ENCODE assay signal across 9 mouse cellular contexts in the genomic region with DNA sequence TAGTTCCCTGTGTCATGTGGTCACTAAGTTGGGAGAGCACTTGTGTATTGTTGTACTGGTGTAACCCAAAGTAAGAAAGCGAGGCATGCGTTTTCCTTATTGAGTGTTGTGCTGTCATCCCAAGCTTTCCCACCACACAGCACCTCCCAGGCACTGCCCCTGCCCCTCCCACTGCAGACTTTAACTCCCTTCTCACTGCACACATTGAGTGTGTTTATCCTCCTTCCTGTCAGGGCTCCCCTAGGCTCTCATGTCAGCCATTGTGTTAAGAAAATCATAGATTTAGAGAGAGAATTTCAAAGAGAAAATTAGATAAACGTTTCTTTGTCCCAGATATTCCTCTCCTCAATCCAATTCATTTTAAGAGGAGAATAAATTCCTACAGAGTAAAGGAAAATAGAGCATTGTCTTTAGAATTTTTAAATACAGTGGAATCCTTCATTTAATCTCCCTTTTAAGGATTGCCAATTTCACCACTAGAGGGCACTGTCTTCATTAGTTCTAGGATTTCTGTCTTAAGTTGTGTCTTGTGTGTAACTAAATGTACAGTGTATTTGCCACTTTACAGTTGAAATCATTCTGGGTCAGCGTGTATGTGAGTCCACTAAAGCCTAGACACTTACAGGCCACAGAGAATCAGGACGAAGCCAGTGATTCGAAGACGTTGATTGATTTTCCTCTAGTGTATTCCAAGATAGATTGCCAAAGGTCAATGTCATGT. TPM values are rescaled to one million over a fixed set of nuclear protein-coding genes. Genes with fewer than 3 reads are reported as not detected.
DNase-seq lines count a peak whose midpoint lies in the region; ATAC-seq and TF ChIP-seq lines count a peak whose summit lies in the region.
"Had no signal": no experiment of that assay in that cellular context is flagged by ENCODE, and none has a peak within 500 bp of the region (broad histone marks: within the 10 kb centered on the region; RNA-seq: fewer than 3 reads in every experiment).

No protein-coding gene starts in this region.

- no peak for TF ChIP-seq POLR2A in lung, adult 2 months (IDR thresholded peaks at IDR 0.05; ENCODE audit: borderline replicate concordance, extremely low read depth, low read depth, low read length)

- no peak for ATAC-seq in forebrain, embryonic 14.5 days
- no peak for ATAC-seq in forebrain, embryonic 16.5 days
- ATAC-seq in lung, postnatal 0 days: peak; percentile 28; the same call in 1 of the 2 replicates
- ATAC-seq in megakaryocyte, adult 5-6 weeks (ENCODE audit: poor library complexity, severe bottlenecking): no peak

- H3K9ac ChIP-seq in forebrain, embryonic 14.5 days (ENCODE audit: low read length): no peak overlapping the region
- H3K9ac ChIP-seq in forebrain, embryonic 16.5 days (replicated peaks; ENCODE audit: low read depth, low read length): no peak overlapping the region
- H3K9ac ChIP-seq in lung, postnatal 0 days (replicated peaks; ENCODE audit: low read depth): no peak overlapping the region

- no peak for TF ChIP-seq EP300 in lung, postnatal 0 days (IDR thresholded peaks at IDR 0.05)

- H3K27ac ChIP-seq in forebrain, embryonic 14.5 days (ENCODE audit: low read depth, low read length): no peak overlapping the region
- H3K27ac ChIP-seq in forebrain, embryonic 16.5 days (ENCODE audit: low read length): no peak overlapping the region
- no peak overlapping the region for H3K27ac ChIP-seq in lung, postnatal 0 days (ENCODE audit: low read length)

- WGBS in forebrain, embryonic 14.5 days: 50% methylated on average over 7 of the region's 7 CpGs
- WGBS in forebrain, embryonic 16.5 days: 50% methylated on average over 7 of the region's 7 CpGs
- WGBS in lung, adult 2 months: 43% methylated on average over 7 of the region's 7 CpGs
- WGBS in lung, postnatal 0 days: 47% methylated on average over 7 of the region's 7 CpGs

- no peak overlapping the region for H3K4me3 ChIP-seq in forebrain, embryonic 14.5 days (ENCODE audit: low read depth, low read length)
- no peak overlapping the region for H3K4me3 ChIP-seq in forebrain, embryonic 16.5 days (replicated peaks; ENCODE audit: low read length)
- H3K4me3 ChIP-seq in lung, adult 2 months (replicated peaks; ENCODE audit: extremely low read depth, low read depth, low read length): no peak overlapping the region
- H3K4me3 ChIP-seq in lung, postnatal 0 days (ENCODE audit: low read depth, low read length): no peak overlapping the region
- H3K4me3 ChIP-seq: myocyte had no signal

- H3K4me1 ChIP-seq in forebrain, embryonic 14.5 days (ENCODE audit: control insufficient read depth, insufficient read depth, low read length): no peaks in the 10 kb centered on the region
- no peaks in the 10 kb centered on the region for H3K4me1 ChIP-seq in forebrain, embryonic 16.5 days (replicated peaks; ENCODE audit: control insufficient read depth, insufficient read depth, low read length)
- no peaks in the 10 kb centered on the region for H3K4me1 ChIP-seq in lung, adult 2 months (ENCODE audit: control insufficient read depth, insufficient read depth, low read length)
- no peaks in the 10 kb centered on the region for H3K4me1 ChIP-seq in lung, postnatal 0 days (ENCODE audit: insufficient read depth, low read depth, low read length)

- DNase-seq in forebrain, embryonic 14.5 days (ENCODE audit: low spot score): peak; percentile 88
- DNase-seq in lung, adult 2 months: peak; percentile 23
- no peak for DNase-seq in lung, postnatal 4 days
- peak; percentile 46 to 77 for DNase-seq in cerebellum, postnatal 14 days
- peak; percentile 76 for DNase-seq in lung, postnatal 0 days (ENCODE audit: low spot score)
- no peak for DNase-seq in spleen, adult 18-20 months

- TF ChIP-seq CTCF in lung, adult 2 months (IDR thresholded peaks at IDR 0.05; ENCODE audit: insufficient read depth, low read length): peak; percentile 52; the same call in 1 of the 2 replicates
- TF ChIP-seq CTCF in lung, postnatal 0 days (IDR thresholded peaks at IDR 0.05): peak; percentile 82

- H3K9me3 ChIP-seq in forebrain, embryonic 14.5 days (replicated peaks; ENCODE audit: control insufficient read depth, low read length): no peaks in the 10 kb centered on the region
- H3K9me3 ChIP-seq in forebrain, embryonic 16.5 days (ENCODE audit: control insufficient read depth, low read length): no peaks in the 10 kb centered on the region
- no peaks in the 10 kb centered on the region for H3K9me3 ChIP-seq in lung, postnatal 0 days (ENCODE audit: low read length)

- no peaks in the 10 kb centered on the region for H3K36me3 ChIP-seq in forebrain, embryonic 14.5 days (ENCODE audit: control insufficient read depth, insufficient read depth, low read length)
- H3K36me3 ChIP-seq in forebrain, embryonic 16.5 days (ENCODE audit: control insufficient read depth, insufficient read depth): no peaks in the 10 kb centered on the region
- no peaks in the 10 kb centered on the region for H3K36me3 ChIP-seq in lung, postnatal 0 days (ENCODE audit: insufficient read depth, low read length)

- H3K27me3 ChIP-seq in forebrain, embryonic 14.5 days (replicated peaks; ENCODE audit: control insufficient read depth, insufficient read depth, low read length): no peaks in the 10 kb centered on the region
- H3K27me3 ChIP-seq in forebrain, embryonic 16.5 days (replicated peaks; ENCODE audit: control insufficient read depth, insufficient read depth, low read length): no peaks in the 10 kb centered on the region
- no peaks in the 10 kb centered on the region for H3K27me3 ChIP-seq in lung, postnatal 0 days (replicated peaks; ENCODE audit: insufficient read depth, low read length)

- no peak overlapping the region for H3K4me2 ChIP-seq in forebrain, embryonic 14.5 days (ENCODE audit: low read length)
- no peak overlapping the region for H3K4me2 ChIP-seq in forebrain, embryonic 16.5 days (ENCODE audit: low read length)
- H3K4me2 ChIP-seq in lung, postnatal 0 days (replicated peaks; ENCODE audit: low read depth, low read length): no peak overlapping the region

RNA-seq across cellular contexts. Expression of a gene that starts 16.7 kb away (rescaled TPM):
- polyA plus RNA-seq in forebrain, embryonic 14.5 days (2014; fragmentation: Nextera tagmentation; extraction: Ambion mirVana): 4.3 and 5.3 TPM in 2 replicates
- polyA plus RNA-seq in forebrain, embryonic 16.5 days (2015; fragmentation: Nextera tagmentation; extraction: Ambion mirVana): 3.0 and 4.9 TPM in 2 replicates
- polyA plus RNA-seq in lung, adult 2 months (2012; rRNA removed): 2.0 and 3.2 TPM in 2 replicates
- 5.9 and 6.3 TPM in 2 replicates for polyA plus RNA-seq in lung, postnatal 0 days (2015; fragmentation: Nextera tagmentation; extraction: Ambion mirVana)
- total RNA-seq in megakaryocyte, adult 5-6 weeks (2015): 1.1 and 1.5 TPM in 2 replicates
- 0.16 and 0.62 TPM in 2 replicates for total RNA-seq in megakaryocyte, adult 5-6 weeks (2017)

RNA-seq across cellular contexts. Expression of a gene that starts 20.0 kb away (rescaled TPM):
- 0.70 and 0.88 TPM in 2 replicates for polyA plus RNA-seq in forebrain, embryonic 14.5 days (2014; fragmentation: Nextera tagmentation; extraction: Ambion mirVana)
- polyA plus RNA-seq in forebrain, embryonic 16.5 days (2015; fragmentation: Nextera tagmentation; extraction: Ambion mirVana): 2.3 and 2.4 TPM in 2 replicates
- polyA plus RNA-seq in lung, adult 2 months (2012; rRNA removed): 0.41 and 0.53 TPM in 2 replicates
- polyA plus RNA-seq in lung, postnatal 0 days (2015; fragmentation: Nextera tagmentation; extraction: Ambion mirVana): 0.24 and 1.2 TPM in 2 replicates
- total RNA-seq in megakaryocyte, adult 5-6 weeks (2015): not detected in 2 replicates
- 0.73 TPM in 1 of 2 replicates, not detected in the other for total RNA-seq in megakaryocyte, adult 5-6 weeks (2017)
- polyA plus RNA-seq: myocyte had no signal

RNA-seq across cellular contexts. Expression of a gene that starts 26.2 kb away (rescaled TPM):
- polyA plus RNA-seq in forebrain, embryonic 14.5 days (2014; fragmentation: Nextera tagmentation; extraction: Ambion mirVana): 12.4 and 27.1 TPM in 2 replicates
- 33.3 and 35.7 TPM in 2 replicates for polyA plus RNA-seq in forebrain, embryonic 16.5 days (2015; fragmentation: Nextera tagmentation; extraction: Ambion mirVana)
- 31.9 and 36.4 TPM in 2 replicates for polyA plus RNA-seq in lung, adult 2 months (2012; rRNA removed)
- 20.0 and 22.7 TPM in 2 replicates for polyA plus RNA-seq in lung, postnatal 0 days (2015; fragmentation: Nextera tagmentation; extraction: Ambion mirVana)
- total RNA-seq in megakaryocyte, adult 5-6 weeks (2015): 6.0 and 6.6 TPM in 2 replicates
- total RNA-seq in megakaryocyte, adult 5-6 weeks (2017): 12.1 and 13.0 TPM in 2 replicates

RNA-seq across cellular contexts. Expression of a gene that starts 40.2 kb away (rescaled TPM):
- polyA plus RNA-seq in forebrain, embryonic 14.5 days (2014; fragmentation: Nextera tagmentation; extraction: Ambion mirVana): 95.3 and 127 TPM in 2 replicates
- 127 and 129 TPM in 2 replicates for polyA plus RNA-seq in forebrain, embryonic 16.5 days (2015; fragmentation: Nextera tagmentation; extraction: Ambion mirVana)
- 18.7 and 20.3 TPM in 2 replicates for polyA plus RNA-seq in lung, adult 2 months (2012; rRNA removed)
- 70.7 and 87.3 TPM in 2 replicates for polyA plus RNA-seq in lung, postnatal 0 days (2015; fragmentation: Nextera tagmentation; extraction: Ambion mirVana)
- 44.6 and 55.2 TPM in 2 replicates for total RNA-seq in megakaryocyte, adult 5-6 weeks (2015)
- 32.4 and 34.3 TPM in 2 replicates for total RNA-seq in megakaryocyte, adult 5-6 weeks (2017)

Comparison
In these comparisons a context has a peak if more than half of its experiments do, and no peak if none do; other contexts are left out.
1. DNase-seq: peak in forebrain, embryonic 14.5 days (single experiment), lung, adult 2 months (single experiment), cerebellum, postnatal 14 days (2 of 2) and lung, postnatal 0 days (single experiment); none in lung, postnatal 4 days (0 of 2) and spleen, adult 18-20 months (0 of 2).